Mouse (Mus musculus): ENCODE data around the gene Acsm4.

The Acsm4 gene

GRCm38 (mm10) chr7:119689726-119690125 is at the start of gene Acsm4:
Acsm4 (plus strand) TSS chr7:119690026.
- no peak for DNase-seq

- DNase-seq: no peak
These were observed 47.5 kb upstream of the Acsm4 start for GRCm38 (mm10) chr7:119642307-119642706.

GRCm38 (mm10) chr7:119667893-119668292 is 21.9 kb upstream of the Acsm4 start:
- no peak for DNase-seq

GRCm38 (mm10) chr7:119670395-119670794 is 19.4 kb upstream of the Acsm4 start:
- no peak for DNase-seq

- DNase-seq: peak; percentile 17
These were observed 18.9 kb upstream of the Acsm4 start for GRCm38 (mm10) chr7:119670925-119671324.

- peak; percentile 79 for DNase-seq
These were observed 16.4 kb upstream of the Acsm4 start for GRCm38 (mm10) chr7:119673465-119673864.

- no peak for DNase-seq
These were observed 9.7 kb upstream of the Acsm4 start for GRCm38 (mm10) chr7:119680107-119680506.

- no peak for DNase-seq
These were observed 7.1 kb upstream of the Acsm4 start for GRCm38 (mm10) chr7:119682699-119683098.

- DNase-seq: no peak
These were observed 2.5 kb downstream of the Acsm4 start for GRCm38 (mm10) chr7:119692302-119692701.

GRCm38 (mm10) chr7:119694926-119695325 is 5.1 kb downstream of the Acsm4 start:
- no peak for DNase-seq

- DNase-seq: no peak
These were observed 24.3 kb downstream of the Acsm4 start for GRCm38 (mm10) chr7:119714111-119714510.

GRCm38 (mm10) chr7:119720253-119720946 is 30.6 kb downstream of the Acsm4 start, which contains the start of gene Thumpd1:
Thumpd1 (minus strand) TSS chr7:119720798.
- peak; percentile 96 for DNase-seq

- no peak for DNase-seq
These were observed 31.1 kb downstream of the Acsm4 start for GRCm38 (mm10) chr7:119720947-119721310.

GRCm38 (mm10) chr7:119727621-119728020 is 37.8 kb downstream of the Acsm4 start:
- DNase-seq: no peak

GRCm38 (mm10) chr7:119731262-119731661 is 41.4 kb downstream of the Acsm4 start:
- peak; percentile 37 for DNase-seq

- DNase-seq: no peak
These were observed 49.1 kb downstream of the Acsm4 start for GRCm38 (mm10) chr7:119738877-119739276.

GRCm38 (mm10) chr7:119739798-119740468 is 50.1 kb downstream of the Acsm4 start:
- DNase-seq: peak; percentile 21

- DNase-seq: peak; percentile 70
These were observed 54.5 kb downstream of the Acsm4 start for GRCm38 (mm10) chr7:119744321-119744720.

GRCm38 (mm10) chr7:119745869-119746268 is 56.0 kb downstream of the Acsm4 start:
- DNase-seq: no peak

- no peak for DNase-seq
These were observed 58.9 kb downstream of the Acsm4 start for GRCm38 (mm10) chr7:119748761-119749160.

- DNase-seq: no peak
These were observed 60.1 kb downstream of the Acsm4 start for GRCm38 (mm10) chr7:119749942-119750341.

- no peak for DNase-seq
These were observed 63.9 kb downstream of the Acsm4 start for GRCm38 (mm10) chr7:119753696-119754095.

- DNase-seq: no peak
These were observed 70.7 kb downstream of the Acsm4 start, which contains the start of gene Acsm3 for GRCm38 (mm10) chr7:119760527-119760951. Acsm3 (plus strand) TSS chr7:119760923.

- no peak for DNase-seq
These were observed 72.4 kb downstream of the Acsm4 start for GRCm38 (mm10) chr7:119762166-119762697.

All from embryo, embryonic 11 days (tissue).